Mouse (Mus musculus) embryonic stem cell, embryonic (primary cell): ENCODE measurements around the gene Tmed3.

Experiments used
- CTCF ChIA-PET, 4 experiments: fragments of 300-600 bp in 2 of 4; fragments of 350-600 bp in 2 of 4; sonication (Branson Sonifier 250); formaldehyde crosslinking; loops; one replicate each; lab custom pipeline; 2022; ENCODE audit warnings: inconsistent platforms in 2 of 4; lab: Charles Lee
- POLR2A ChIA-PET, 4 experiments: fragments of 300-600 bp in 2 of 4; fragments of 350-600 bp in 2 of 4; sonication (Branson Sonifier 250); formaldehyde crosslinking; loops; one replicate each; lab custom pipeline; 2022; ENCODE audit warnings: antibody characterized with exemption in 4 of 4, inconsistent platforms in 1 of 4; lab: Charles Lee

The Tmed3 gene

GRCm38 (mm10) chr9:89704265-89705196, at the start of gene Tmed3:
Tmed3 (minus strand) TSS chr9:89705068.
- ChIA-PET CTCF (interaction anchor here (0.5 to 1.6 kb wide), 12 partner anchors 10 to 502 kb away, joined by 3 to 5 read pairs (median 4); partner anchors contain the start of gene Ankrd34c (in 1 of the 4)), POLR2A (interaction anchor here in 3 of 4 experiments (0.5 to 0.6 kb wide), 3 partner anchors 27 to 371 kb away, joined by 3 to 4 read pairs (median 4); no protein-coding TSS in a partner anchor)

GRCm38 (mm10) chr9:89740041-89740440, 35.2 kb upstream of the Tmed3 start:
- POLR2A ChIA-PET = no interaction called here

GRCm38 (mm10) chr9:89738295-89738694, 33.4 kb upstream of the Tmed3 start, which contains the start of gene Ankrd34c:
Ankrd34c (minus strand) TSS chr9:89738475.
- CTCF ChIA-PET = interaction anchor here in 1 of 4 experiments (1.7 kb wide), 1 partner anchor 34 kb away, joined by 4 read pairs; the partner anchor contains the start of gene Tmed3
- POLR2A ChIA-PET = interaction anchor here in 1 of 4 experiments (0.7 kb wide), 1 partner anchor 182 kb away, joined by 3 read pairs; no protein-coding TSS in a partner anchor

More at GRCm38 (mm10) chr9:89740041-89740440, 35.2 kb upstream of the Tmed3 start:
- CTCF ChIA-PET = interaction anchor here in 1 of 4 experiments (0.7 kb wide), 2 partner anchors 54 to 349 kb away, joined by 3 to 6 read pairs; no protein-coding TSS in a partner anchor

- ChIA-PET POLR2A (interaction anchor here in 1 of 4 experiments (0.7 kb wide), 1 partner anchor 182 kb away, joined by 3 read pairs; no protein-coding TSS in a partner anchor), CTCF (interaction anchor here in 1 of 4 experiments (1.7 kb wide), 1 partner anchor 34 kb away, joined by 4 read pairs; the partner anchor contains the start of gene Tmed3)
Observed at GRCm38 (mm10) chr9:89737888-89738287, 33.0 kb upstream of the Tmed3 start.

GRCm38 (mm10) chr9:89736932-89737705, 32.3 kb upstream of the Tmed3 start:
- CTCF ChIA-PET = interaction anchor here in 1 of 4 experiments (0.7 to 1.7 kb wide), 2 partner anchors 33 to 90 kb away, joined by 4 to 9 read pairs; partner anchors contain the start of gene Tmed3
- POLR2A ChIA-PET = interaction anchor here in 1 of 4 experiments (0.7 kb wide), 1 partner anchor 126 kb away, joined by 6 read pairs; no protein-coding TSS in a partner anchor

DNA sequence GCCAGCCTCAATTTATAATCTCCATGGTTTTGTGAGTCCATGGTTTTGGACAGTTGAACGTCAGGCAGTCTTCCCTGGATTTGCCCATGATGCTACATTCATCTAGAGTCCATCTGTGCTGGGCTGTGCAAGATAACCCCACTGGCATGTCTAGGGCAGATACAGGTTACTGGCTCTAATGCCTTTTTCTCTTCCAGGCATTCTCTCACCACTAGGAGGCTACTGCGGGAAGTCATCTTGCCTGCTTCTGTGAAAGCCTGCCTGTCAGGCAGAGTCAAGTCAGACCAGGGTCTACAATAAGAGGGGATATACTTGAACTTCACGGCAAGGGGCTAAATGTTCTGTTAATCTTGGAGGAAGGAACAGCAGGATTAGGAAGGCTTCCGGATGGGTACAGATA, 2.0 kb upstream of the Tmed3 start:
- CTCF ChIA-PET = interaction anchor here in 1 of 4 experiments (0.5 kb wide), 1 partner anchor 134 kb away, joined by 4 read pairs; no protein-coding TSS in a partner anchor

DNA sequence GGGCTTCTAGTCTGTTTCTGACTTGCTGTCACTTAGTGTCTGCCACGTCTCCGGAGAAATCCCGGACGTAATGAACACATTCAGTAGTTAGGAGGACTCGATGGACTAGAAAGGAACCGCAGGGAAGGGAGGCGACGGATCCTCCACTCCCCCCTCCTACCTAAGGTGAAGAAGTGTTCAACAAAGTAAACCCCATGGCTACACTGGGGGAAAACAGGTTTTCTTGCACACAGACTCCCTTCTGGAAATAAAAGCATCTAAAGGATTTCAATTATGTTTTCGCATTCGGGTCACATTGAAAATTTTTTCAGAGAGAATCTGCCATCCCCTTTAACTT, 297 bp upstream of the Tmed3 start:
- CTCF ChIA-PET = interaction anchor here in 2 of 4 experiments (0.6 to 1.6 kb wide), 6 partner anchors 11 to 501 kb away, joined by 3 to 5 read pairs (median 4); no protein-coding TSS in a partner anchor
- POLR2A ChIA-PET = interaction anchor here in 1 of 4 experiments (0.5 kb wide), 1 partner anchor 342 kb away, joined by 3 read pairs; no protein-coding TSS in a partner anchor

More for the DNA sequence above, 2.0 kb upstream of the Tmed3 start:
- POLR2A ChIA-PET = interaction anchor here in 1 of 4 experiments (0.7 kb wide), 1 partner anchor 159 kb away, joined by 7 read pairs; no protein-coding TSS in a partner anchor

GRCm38 (mm10) chr9:89700910-89701457, 3.9 kb downstream of the Tmed3 start:
- ChIA-PET POLR2A (no interaction called here), CTCF (no interaction called here)

- ChIA-PET POLR2A (no interaction called here), CTCF (interaction anchor here in 1 of 4 experiments (1.0 kb wide), 1 partner anchor 21 kb away, joined by 3 read pairs; no protein-coding TSS in a partner anchor)
Observed at GRCm38 (mm10) chr9:89695143-89695542, 9.7 kb downstream of the Tmed3 start.

- POLR2A ChIA-PET = no interaction called here
- CTCF ChIA-PET = interaction anchor here in 3 of 4 experiments (0.5 to 1.8 kb wide), 5 partner anchors 11 to 1202 kb away, joined by 3 to 10 read pairs (median 4); partner anchors contain the start of gene Tmed3 (in 1 of the 3)
Observed at GRCm38 (mm10) chr9:89693670-89694069, 11.2 kb downstream of the Tmed3 start.

DNA sequence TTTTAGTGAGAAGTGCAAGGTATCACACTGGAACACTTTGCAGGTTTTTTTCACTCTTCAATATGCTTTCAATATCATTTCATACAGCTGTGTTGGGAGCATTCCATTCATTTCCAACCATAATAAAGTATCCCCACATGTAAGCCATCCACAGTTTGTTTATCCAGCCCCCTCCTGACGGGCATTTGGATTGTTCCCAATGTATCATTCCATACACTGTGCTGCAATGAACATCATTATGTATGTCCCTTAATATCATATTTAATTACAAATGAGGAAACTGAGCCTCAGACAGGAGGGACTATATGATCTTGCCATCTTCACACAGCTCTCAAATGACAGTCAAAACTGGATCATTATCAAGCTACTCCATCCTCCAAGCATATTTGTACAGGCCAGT, 15.7 kb downstream of the Tmed3 start:
- ChIA-PET CTCF (interaction anchor here in 1 of 4 experiments (0.7 kb wide), 1 partner anchor 16 kb away, joined by 3 read pairs; no protein-coding TSS in a partner anchor), POLR2A (interaction anchor here in 1 of 4 experiments (1.0 kb wide), 1 partner anchor 285 kb away, joined by 3 read pairs; no protein-coding TSS in a partner anchor)

DNA sequence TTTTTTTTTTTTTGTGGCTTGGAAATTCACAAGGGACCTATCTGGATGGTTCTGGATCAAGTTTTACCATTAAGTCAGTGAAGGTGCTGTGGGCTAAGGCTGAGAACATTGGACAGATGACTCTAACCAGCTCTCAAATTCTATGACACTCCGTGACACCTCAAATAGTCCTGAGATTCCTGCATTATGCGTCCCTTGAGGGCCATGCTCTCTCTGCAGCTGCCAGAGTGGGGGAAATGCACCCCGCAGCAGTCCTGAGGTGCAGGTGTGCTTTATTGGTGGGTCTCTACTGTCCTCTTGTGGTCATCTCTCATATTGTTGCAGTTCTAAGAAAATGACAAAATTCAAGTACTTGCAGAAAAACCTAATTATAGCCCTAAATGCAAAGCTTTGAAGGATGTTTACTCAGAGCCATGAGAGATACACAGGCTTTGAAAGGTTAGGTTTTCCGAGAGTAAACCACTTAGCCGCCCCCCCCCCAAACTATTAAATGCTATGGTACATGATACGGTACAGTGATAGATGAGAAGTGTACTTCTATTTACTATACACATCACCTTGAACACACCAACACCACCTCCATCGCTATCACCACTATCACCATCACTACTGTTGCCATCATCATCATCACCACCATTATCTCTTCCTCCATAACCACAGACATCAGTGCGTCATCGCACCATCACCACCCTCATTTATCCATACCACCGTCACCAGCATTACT, 17.2 kb downstream of the Tmed3 start:
- POLR2A ChIA-PET = no interaction called here
- CTCF ChIA-PET = interaction anchor here in 2 of 4 experiments (0.7 to 1.0 kb wide), 2 partner anchors 9 to 240 kb away, joined by 3 to 4 read pairs; no protein-coding TSS in a partner anchor

- ChIA-PET CTCF (interaction anchor here in 2 of 4 experiments (0.9 to 1.1 kb wide), 2 partner anchors 18 to 65 kb away, joined by 3 to 4 read pairs; partner anchors contain the start of gene Tmed3 (in 1 of the 2)), POLR2A (no interaction called here)
Observed at GRCm38 (mm10) chr9:89686262-89686661, 18.6 kb downstream of the Tmed3 start.

GRCm38 (mm10) chr9:89678974-89679373, 25.9 kb downstream of the Tmed3 start:
- ChIA-PET POLR2A (no interaction called here), CTCF (interaction anchor here in 3 of 4 experiments (0.6 to 1.0 kb wide), 11 partner anchors 9 to 492 kb away, joined by 3 to 9 read pairs (median 3); no protein-coding TSS in a partner anchor)

DNA sequence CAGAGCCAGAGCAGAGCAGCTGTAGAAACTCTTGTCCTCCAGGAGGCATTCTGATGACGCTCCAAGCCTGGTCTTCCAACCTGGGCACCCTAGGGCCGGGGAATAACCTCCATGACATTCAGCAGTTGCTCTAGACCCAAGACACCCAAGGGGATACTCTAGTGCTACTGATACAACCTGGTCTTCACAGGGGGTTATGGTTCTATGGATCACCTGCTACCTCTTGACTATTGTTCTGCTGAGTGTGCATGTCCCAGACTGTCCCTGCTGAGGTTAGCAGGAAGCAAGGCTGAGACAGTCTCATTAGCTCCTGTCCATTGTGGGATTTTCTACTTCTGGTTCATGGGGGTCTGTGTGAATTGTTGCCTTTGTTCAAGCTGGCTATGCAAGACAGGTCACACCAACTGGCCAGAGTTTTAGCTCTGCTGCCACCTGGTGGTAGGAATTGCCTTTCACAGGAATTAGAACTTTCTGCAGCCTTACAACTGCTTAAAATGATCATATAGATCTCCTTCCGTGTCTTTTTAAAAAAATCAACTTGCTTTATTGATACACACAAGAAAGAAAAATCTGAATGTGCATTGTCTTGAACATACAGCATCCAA, 30.8 kb downstream of the Tmed3 start:
- ChIA-PET CTCF (interaction anchor here (0.5 to 1.3 kb wide), 10 partner anchors 9 to 247 kb away, joined by 3 to 8 read pairs (median 3); no protein-coding TSS in a partner anchor), POLR2A (interaction anchor here in 1 of 4 experiments (0.5 kb wide), 1 partner anchor 407 kb away, joined by 3 read pairs; no protein-coding TSS in a partner anchor)

DNA sequence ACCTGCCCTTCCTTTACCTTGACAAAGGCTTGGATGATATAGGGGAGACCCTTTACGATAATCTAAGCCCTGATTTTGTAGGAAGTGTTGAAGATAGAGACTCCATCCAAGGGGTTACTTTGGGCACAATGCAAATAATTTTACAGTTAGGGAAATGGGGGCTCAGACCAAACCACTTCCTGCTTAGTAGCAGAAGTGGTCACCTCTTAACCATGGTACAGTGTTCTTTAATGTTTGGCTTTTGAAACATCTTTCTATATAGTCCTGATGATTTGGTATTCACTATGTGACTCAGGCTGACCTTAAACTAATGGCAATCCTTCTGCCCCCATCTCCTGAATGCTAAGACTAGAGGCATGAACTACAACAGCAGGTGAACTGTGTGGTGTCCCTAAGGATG, 31.5 kb downstream of the Tmed3 start:
- CTCF ChIA-PET = interaction anchor here in 2 of 4 experiments (0.9 to 1.3 kb wide), 3 partner anchors 23 to 246 kb away, joined by 3 to 4 read pairs (median 4); no protein-coding TSS in a partner anchor
- POLR2A ChIA-PET = no interaction called here
